Mouse (Mus musculus): ENCODE results near the gene Ctsz. TPM values are rescaled to one million over a fixed set of nuclear protein-coding genes. Genes with fewer than 3 reads are reported as not detected.

Ctsz gene
- total and polyA plus RNA-seq, 3 experiments = 141 to 417 (median 219) TPM

GRCm38 (mm10) chr2:174439450-174439838 is 605 bp upstream of the Ctsz start:
- Histone ChIP-seq H3K9me3 (replicated peaks; ENCODE audit: low read length) (no peaks in the 10 kb centered on the region), H3K79me2 (replicated peaks; ENCODE audit: control insufficient read depth, extremely low read depth, insufficient read depth, poor library complexity, severe bottlenecking) (peaks cover 29% of the 10 kb centered on the region), H3K36me3 (replicated peaks in 1 of 2; ENCODE audit: control insufficient read depth in 1 of 2, insufficient read depth in 1 of 2, low read length in 1 of 2) (peaks cover 15 to 25% of the 10 kb centered on the region in 2 experiments), H3K4me3 (replicated peaks in 1 of 3; ENCODE audit: low read depth in 2 of 3, low read length in 2 of 3, poor library complexity in 1 of 3) (peak overlapping the region in 2 of 3 experiments; percentile 73 to 97), H3K27me3 (replicated peaks) (peaks cover 1% of the 10 kb centered on the region), H3K27ac (ENCODE audit: insufficient read depth, low read depth) (no peak overlapping the region), H3K9ac (ENCODE audit: insufficient read depth, low read depth) (peak overlapping the region; percentile 61; the same call in 1 of the 2 replicates), H3K4me1 (ENCODE audit: control insufficient read depth in 1 of 2, insufficient read depth in 2 of 2) (peaks cover 35 to 81% of the 10 kb centered on the region in 2 experiments), H3K4me2 (ENCODE audit: insufficient read depth, low read depth, poor library complexity, severe bottlenecking) (peak overlapping the region; percentile 92)
- dilution Hi-C loops (cut with MboI; ENCODE audit: extremely low pct_ligation_motif_present, extremely low pct_unique_long_range_greater_than_20kb, low sequenced_read_pairs) = no loop called here
- no peak for DNase-seq (ENCODE audit: extremely low read depth)
- TF ChIP-seq HCFC1 (IDR thresholded peaks at IDR 0.05; ENCODE audit: low read depth, low read length) = no peak
- TF ChIP-seq CHD2 (IDR thresholded peaks at IDR 0.05; ENCODE audit: low read length) = no peak
- TF ChIP-seq E2F4 (IDR thresholded peaks at IDR 0.05; ENCODE audit: insufficient replicate concordance, low read depth, low read length) = no peak
- TF ChIP-seq ZKSCAN1 (IDR thresholded peaks at IDR 0.05; ENCODE audit: borderline replicate concordance, low read depth, low read length) = no peak
- TF ChIP-seq RCOR1 (conservative IDR thresholded peaks at IDR 0.05; ENCODE audit: low read depth, low read length) = no peak
- no peak for TF ChIP-seq JUND (conservative IDR thresholded peaks at IDR 0.05; ENCODE audit: low read depth, low read length)
- TF ChIP-seq MYC (IDR thresholded peaks at IDR 0.05; ENCODE audit: low read depth, low read length) = no peak
- no peak for TF ChIP-seq SMC3 (IDR thresholded peaks at IDR 0.05; ENCODE audit: low read depth, low read length)
- TF ChIP-seq ETS1 (conservative IDR thresholded peaks at IDR 0.05; ENCODE audit: low read depth, low read length) = peak; percentile 79
- no peak for TF ChIP-seq NRF1 (IDR thresholded peaks at IDR 0.05; ENCODE audit: low read depth, low read length)
- TF ChIP-seq KAT2A (IDR thresholded peaks at IDR 0.05; ENCODE audit: insufficient replicate concordance, low read length) = no peak
- TF ChIP-seq EP300 (IDR thresholded peaks at IDR 0.05; ENCODE audit: low read length) = peak; percentile 76
- TF ChIP-seq USF2 (conservative IDR thresholded peaks at IDR 0.05; ENCODE audit: low read depth, low read length) = no peak
- no peak for TF ChIP-seq CHD1 (IDR thresholded peaks at IDR 0.05; ENCODE audit: low read depth, low read length)
- no peak for TF ChIP-seq ZC3H11A (IDR thresholded peaks at IDR 0.05; ENCODE audit: low read depth, low read length)
- TF ChIP-seq MXI1 (IDR thresholded peaks at IDR 0.05; ENCODE audit: low read depth, low read length) = no peak
- no peak for TF ChIP-seq GABPA (IDR thresholded peaks at IDR 0.05; ENCODE audit: insufficient replicate concordance, low read depth, low read length)
- no peak for TF ChIP-seq MAZ (IDR thresholded peaks at IDR 0.05; ENCODE audit: low read depth, low read length)
- TF ChIP-seq TCF12 (IDR thresholded peaks at IDR 0.05; ENCODE audit: low read depth, low read length) = peak; percentile 56; the same call in 1 of the 2 replicates
- TF ChIP-seq ELF1 (IDR thresholded peaks at IDR 0.05; ENCODE audit: low read depth, low read length) = no peak; the same call in 1 of the 2 replicates
- no peak for TF ChIP-seq UBTF (IDR thresholded peaks at IDR 0.05; ENCODE audit: low read depth, low read length)
- TF ChIP-seq CTCF (conservative IDR thresholded peaks at IDR 0.05 in 1 of 2, IDR thresholded peaks at IDR 0.05 in 1 of 2; ENCODE audit: low read depth in 2 of 2, low read length in 2 of 2) = no peak
- TF ChIP-seq POLR2A (IDR thresholded peaks at IDR 0.05; ENCODE audit: low read depth, low read length) = no peak
- peak; percentile 62; the same call in 1 of the 2 replicates for TF ChIP-seq MEF2A (IDR thresholded peaks at IDR 0.05; ENCODE audit: borderline replicate concordance, low read depth, low read length)
- no peak for TF ChIP-seq MAX (IDR thresholded peaks at IDR 0.05; ENCODE audit: low read length)
- no peak for TF ChIP-seq USF1 (IDR thresholded peaks at IDR 0.05; ENCODE audit: low read depth, low read length)
- no peak for TF ChIP-seq POLR2AphosphoS2 (IDR thresholded peaks at IDR 0.05; ENCODE audit: low read depth, low read length)
- TF ChIP-seq JUN (IDR thresholded peaks at IDR 0.05; ENCODE audit: insufficient read depth, low read depth, low read length) = no peak
- TF ChIP-seq TBP (conservative IDR thresholded peaks at IDR 0.05; ENCODE audit: low read depth, low read length) = no peak
- TF ChIP-seq IRF4 (IDR thresholded peaks at IDR 0.05; ENCODE audit: low read depth, low read length) = peak; percentile 93
- no peak for TF ChIP-seq ZMIZ1 (IDR thresholded peaks at IDR 0.05; ENCODE audit: low read depth, low read length)
- no peak for TF ChIP-seq PAX5 (IDR thresholded peaks at IDR 0.05; ENCODE audit: low read length)
- peak; percentile 69 for TF ChIP-seq ZNF384 (IDR thresholded peaks at IDR 0.05; ENCODE audit: low read depth, low read length)
- TF ChIP-seq SIN3A (IDR thresholded peaks at IDR 0.05; ENCODE audit: low read length) = no peak
- no peak for TF ChIP-seq RAD21 (IDR thresholded peaks at IDR 0.05; ENCODE audit: low read depth, low read length)
- no peak for TF ChIP-seq MAFK (IDR thresholded peaks at IDR 0.05; ENCODE audit: insufficient replicate concordance, low read length)
- peak; percentile 80 for TF ChIP-seq BHLHE40 (IDR thresholded peaks at IDR 0.05; ENCODE audit: low read depth, low read length)
- TF ChIP-seq NELFE (IDR thresholded peaks at IDR 0.05; ENCODE audit: low read depth, low read length) = no peak
- in situ Hi-C loops (cut with MboI; ENCODE audit: low pct_ligation_motif_present, low pct_unique_long_range_greater_than_20kb, low sequenced_read_pairs) = no loop called here

All from CH12.LX (cell line).